Mouse (Mus musculus) cortical plate, adult 2 months (tissue): Measurements from ENCODE around the gene A730049H05Rik.

Experiments used
- CTCF ChIP-seq: fragments of 200-500 bp; IDR thresholded peaks from 2 replicates; pipeline ENCODE4 v1.5.1; 2011; ENCODE audit warnings: mild to moderate bottlenecking, control low read depth, low read length; ENCODE audit not compliant: insufficient read depth; ENCODE audit errors: extremely low read depth
- POLR2A ChIP-seq: fragments of 200-500 bp; IDR thresholded peaks from 2 replicates; pipeline ENCODE4 v1.6.1; 2011; ENCODE audit warnings: mild to moderate bottlenecking, low read length, control low read depth; ENCODE audit not compliant: insufficient read depth; ENCODE audit errors: extremely low read depth

DNA sequence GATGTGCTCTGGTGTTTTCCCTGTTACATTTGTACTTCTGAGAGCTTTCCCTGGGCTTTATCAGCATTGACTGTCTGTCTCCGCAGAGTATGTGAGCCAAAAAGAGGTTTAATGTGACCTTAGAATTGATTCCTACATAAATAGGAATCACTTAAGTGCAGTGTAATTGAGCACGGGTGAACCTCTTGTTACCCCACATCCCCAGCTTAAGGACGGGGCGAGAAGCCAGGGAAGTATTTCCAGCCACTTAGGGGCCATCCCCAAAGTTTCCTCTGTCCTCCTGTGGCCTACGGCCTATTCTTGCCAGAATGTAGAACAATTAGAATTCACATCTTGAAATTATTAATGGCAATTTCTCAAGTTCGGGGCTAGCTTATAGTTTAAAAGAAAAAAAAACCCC is 22.5 kb upstream of the A730049H05Rik start:
- TF ChIP-seq CTCF (no peak), POLR2A (no peak)
